Mouse (Mus musculus): ENCODE results near the gene Ccdc180. TPM values are rescaled to one million over a fixed set of nuclear protein-coding genes. Genes with fewer than 3 reads are reported as not detected.

Ccdc180 gene
- total RNA-seq, 2 experiments from 2014 or later, result not detected

- DNase-seq, result no peak
- intact Hi-C loops (cut with DNase I), result no loop called here
Measured at GRCm38 (mm10) chr4:45909256-45909655, 19.2 kb downstream of the Ccdc180 start.

- DNase-seq, result no peak
- intact Hi-C loops (cut with DNase I), result no loop called here
Measured at GRCm38 (mm10) chr4:45909924-45910323, 19.8 kb downstream of the Ccdc180 start.

GRCm38 (mm10) chr4:45911256-45911655 lies 21.2 kb downstream of the Ccdc180 start:
- intact Hi-C loops (cut with DNase I), result no loop called here
- no peak for DNase-seq

GRCm38 (mm10) chr4:45911876-45912275 lies 21.8 kb downstream of the Ccdc180 start:
- DNase-seq, result no peak
- intact Hi-C loops (cut with DNase I), result no loop called here

- intact Hi-C loops (cut with DNase I), result no loop called here
- no peak for DNase-seq
Measured at GRCm38 (mm10) chr4:45917091-45917490, 27.0 kb downstream of the Ccdc180 start.

- intact Hi-C loops (cut with DNase I), result no loop called here
Measured at GRCm38 (mm10) chr4:45921663-45922435, 31.7 kb downstream of the Ccdc180 start.

GRCm38 (mm10) chr4:45924011-45924410 lies 33.9 kb downstream of the Ccdc180 start:
- no peak for DNase-seq
- intact Hi-C loops (cut with DNase I), result no loop called here

More at GRCm38 (mm10) chr4:45921663-45922435, 31.7 kb downstream of the Ccdc180 start:
- DNase-seq, result no peak

GRCm38 (mm10) chr4:45928561-45928960 lies 38.5 kb downstream of the Ccdc180 start:
- intact Hi-C loops (cut with DNase I), result no loop called here

GRCm38 (mm10) chr4:45941628-45942044 lies 51.5 kb downstream of the Ccdc180 start:
- intact Hi-C loops (cut with DNase I), result loop anchor here (2.0 kb wide), 2 partner anchors 87 to 185 kb away; no protein-coding TSS in a partner anchor
- peak in 1 of 2 experiments; percentile 13 for DNase-seq

More at GRCm38 (mm10) chr4:45928561-45928960, 38.5 kb downstream of the Ccdc180 start:
- no peak for DNase-seq

GRCm38 (mm10) chr4:45947729-45948128 lies 57.6 kb downstream of the Ccdc180 start:
- DNase-seq, result peak in 1 of 2 experiments; percentile 2
- intact Hi-C loops (cut with DNase I), result no loop called here

GRCm38 (mm10) chr4:45949109-45949848 lies 59.2 kb downstream of the Ccdc180 start:
- no peak for DNase-seq
- intact Hi-C loops (cut with DNase I), result no loop called here

GRCm38 (mm10) chr4:45951830-45952229 lies 61.7 kb downstream of the Ccdc180 start:
- intact Hi-C loops (cut with DNase I), result no loop called here
- no peak for DNase-seq

- DNase-seq, result no peak
Measured at GRCm38 (mm10) chr4:45953025-45953919, 63.2 kb downstream of the Ccdc180 start.

GRCm38 (mm10) chr4:45955235-45955634 lies 65.1 kb downstream of the Ccdc180 start:
- intact Hi-C loops (cut with DNase I), result no loop called here
- no peak for DNase-seq

More at GRCm38 (mm10) chr4:45953025-45953919, 63.2 kb downstream of the Ccdc180 start:
- intact Hi-C loops (cut with DNase I), result no loop called here

GRCm38 (mm10) chr4:45956131-45956530 lies 66.0 kb downstream of the Ccdc180 start:
- DNase-seq, result no peak
- intact Hi-C loops (cut with DNase I), result no loop called here

GRCm38 (mm10) chr4:45956706-45957105 lies 66.6 kb downstream of the Ccdc180 start:
- no peak for DNase-seq
- intact Hi-C loops (cut with DNase I), result no loop called here

GRCm38 (mm10) chr4:45964771-45965439 lies 74.8 kb downstream of the Ccdc180 start, which contains the start of gene Tdrd7:
TSS of gene Tdrd7 (plus strand) at chr4:45965334.
- intact Hi-C loops (cut with DNase I), result no loop called here

GRCm38 (mm10) chr4:45965737-45966447 lies 75.8 kb downstream of the Ccdc180 start:
- peak; percentile 37 to 53 for DNase-seq
- intact Hi-C loops (cut with DNase I), result no loop called here

More at GRCm38 (mm10) chr4:45964771-45965439, 74.8 kb downstream of the Ccdc180 start, which contains the start of gene Tdrd7:
- no peak for DNase-seq

GRCm38 (mm10) chr4:45966716-45967115 lies 76.6 kb downstream of the Ccdc180 start:
- DNase-seq, result no peak
- intact Hi-C loops (cut with DNase I), result no loop called here

All from gastrocnemius, postnatal 36 days (tissue).